Mouse (Mus musculus): ENCODE data around the gene Ghsr. TPM values are rescaled to one million over a fixed set of nuclear protein-coding genes. Genes with fewer than 3 reads are reported as not detected.
"Not testable (repeated sequence)": the region's sequence is repeated elsewhere in the genome, so short reads cannot be mapped to it uniquely, and the experiment has no call there.

Gene Ghsr
- polyA plus RNA-seq, 1 experiment from 2014 or later: 0.45 TPM

- 75% methylated on average over 4 of the region's 4 CpGs for WGBS
- no peaks in the 10 kb centered on the region for H3K4me1 ChIP-seq (ENCODE audit: control insufficient read depth, insufficient read depth, low read length)
These were observed 6.8 kb downstream of the Ghsr start for GRCm38 (mm10) chr3:27377935-27378334.

GRCm38 (mm10) chr3:27384836-27385235 is 13.7 kb downstream of the Ghsr start:
- H3K9me3 ChIP-seq (ENCODE audit: control insufficient read depth, low read length): no peaks in the 10 kb centered on the region
- no peak overlapping the region for H3K9ac ChIP-seq (replicated peaks; ENCODE audit: low read length)
- H3K4me1 ChIP-seq (ENCODE audit: control insufficient read depth, insufficient read depth, low read length): no peaks in the 10 kb centered on the region
- H3K4me2 ChIP-seq (ENCODE audit: low read length): no peak overlapping the region
- WGBS: 80% methylated on average over 3 of the region's 3 CpGs
- H3K36me3 ChIP-seq (ENCODE audit: control insufficient read depth, insufficient read depth, low read length): no peaks in the 10 kb centered on the region
- no peaks in the 10 kb centered on the region for H3K27me3 ChIP-seq (ENCODE audit: control insufficient read depth, insufficient read depth, low read length)
- no peak for DNase-seq
- no peak overlapping the region for H3K27ac ChIP-seq (replicated peaks; ENCODE audit: low read depth, low read length)
- ATAC-seq (ENCODE audit: low FRiP score, low TSS enrichment): no peak
- no peak overlapping the region for H3K4me3 ChIP-seq (replicated peaks; ENCODE audit: low read depth, low read length)

More at GRCm38 (mm10) chr3:27377935-27378334, 6.8 kb downstream of the Ghsr start:
- no peak for ATAC-seq (ENCODE audit: low FRiP score, low TSS enrichment)
- no peak for DNase-seq
- Histone ChIP-seq H3K27me3 (ENCODE audit: control insufficient read depth, insufficient read depth, low read length) (peaks cover 10% of the 10 kb centered on the region; the same call in 1 of the 2 replicates), H3K27ac (replicated peaks; ENCODE audit: low read depth, low read length) (no peak overlapping the region), H3K9ac (replicated peaks; ENCODE audit: low read length) (no peak overlapping the region), H3K36me3 (ENCODE audit: control insufficient read depth, insufficient read depth, low read length) (no peaks in the 10 kb centered on the region), H3K4me3 (replicated peaks; ENCODE audit: low read depth, low read length) (no peak overlapping the region), H3K9me3 (ENCODE audit: control insufficient read depth, low read length) (no peaks in the 10 kb centered on the region), H3K4me2 (ENCODE audit: low read length) (no peak overlapping the region)

- H3K4me2 ChIP-seq (ENCODE audit: low read length): no peak overlapping the region
- DNase-seq (no peak), ATAC-seq (ENCODE audit: low FRiP score, low TSS enrichment) (no peak)
- no peak overlapping the region for H3K9ac ChIP-seq (replicated peaks; ENCODE audit: low read length)
- no peak overlapping the region for H3K4me3 ChIP-seq (replicated peaks; ENCODE audit: low read depth, low read length)
- 46% methylated on average over 1 of the region's 1 CpGs for WGBS
- H3K27me3 ChIP-seq (ENCODE audit: control insufficient read depth, insufficient read depth, low read length): no peaks in the 10 kb centered on the region
- no peaks in the 10 kb centered on the region for H3K9me3 ChIP-seq (ENCODE audit: control insufficient read depth, low read length)
- no peaks in the 10 kb centered on the region for H3K4me1 ChIP-seq (ENCODE audit: control insufficient read depth, insufficient read depth, low read length)
- no peaks in the 10 kb centered on the region for H3K36me3 ChIP-seq (ENCODE audit: control insufficient read depth, insufficient read depth, low read length)
- no peak overlapping the region for H3K27ac ChIP-seq (replicated peaks; ENCODE audit: low read depth, low read length)
These were observed 18.8 kb downstream of the Ghsr start for GRCm38 (mm10) chr3:27389923-27390322.

DNA sequence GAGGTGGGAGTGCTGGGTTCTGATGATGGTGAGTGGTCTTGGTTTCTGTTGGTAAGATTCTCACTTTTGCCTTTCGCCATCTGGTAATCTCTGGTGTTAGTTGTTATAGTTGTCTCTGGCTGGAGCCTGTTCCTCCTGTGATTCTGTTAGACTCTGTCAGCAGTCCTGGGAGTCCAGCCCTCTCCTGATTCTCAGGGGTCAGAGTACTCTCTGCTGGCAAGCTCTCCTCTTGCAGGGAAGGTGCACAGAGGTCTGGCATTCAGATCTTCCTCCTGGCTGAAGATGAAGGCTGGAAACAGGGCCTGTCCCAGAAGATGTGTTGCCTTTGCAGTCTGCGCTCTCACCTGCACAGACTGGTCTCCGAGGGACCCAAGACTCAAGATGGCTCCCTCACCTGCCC is 29.8 kb downstream of the Ghsr start:
- H3K36me3 ChIP-seq (ENCODE audit: control insufficient read depth, insufficient read depth, low read length); H3K4me2 ChIP-seq (ENCODE audit: low read length); H3K9me3 ChIP-seq (ENCODE audit: control insufficient read depth, low read length); H3K27ac ChIP-seq (replicated peaks; ENCODE audit: low read depth, low read length); H3K9ac ChIP-seq (replicated peaks; ENCODE audit: low read length); DNase-seq; H3K4me3 ChIP-seq (replicated peaks; ENCODE audit: low read depth, low read length); ATAC-seq (ENCODE audit: low FRiP score, low TSS enrichment); H3K27me3 ChIP-seq (ENCODE audit: control insufficient read depth, insufficient read depth, low read length); H3K4me1 ChIP-seq (ENCODE audit: control insufficient read depth, insufficient read depth, low read length): not testable (repeated sequence)
- 97% methylated on average over 3 of the region's 3 CpGs for WGBS

DNA sequence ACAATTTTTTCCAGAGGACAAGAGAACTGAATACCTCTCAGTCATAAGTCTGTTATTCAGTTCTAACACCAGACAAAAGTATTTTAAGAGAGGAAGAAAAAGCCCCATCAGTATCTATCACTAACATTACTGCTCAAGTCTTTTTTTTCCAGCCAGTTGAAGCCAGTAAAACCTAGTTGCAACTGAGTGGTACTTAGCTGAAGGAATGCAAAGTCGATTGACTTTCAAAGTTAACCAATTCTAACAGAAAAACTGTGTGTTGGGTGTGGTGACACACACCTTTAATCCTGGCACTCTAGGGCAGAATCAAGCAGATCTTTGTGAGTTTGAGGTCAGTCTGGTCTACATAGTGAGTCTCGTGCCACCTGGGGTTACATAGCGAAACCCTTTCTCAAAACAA is 35.3 kb downstream of the Ghsr start:
- H3K36me3 ChIP-seq (ENCODE audit: control insufficient read depth, insufficient read depth, low read length): no peaks in the 10 kb centered on the region
- no peaks in the 10 kb centered on the region for H3K4me1 ChIP-seq (ENCODE audit: control insufficient read depth, insufficient read depth, low read length)
- no peak overlapping the region for H3K27ac ChIP-seq (replicated peaks; ENCODE audit: low read depth, low read length)
- DNase-seq (no peak), ATAC-seq (ENCODE audit: low FRiP score, low TSS enrichment) (no peak)
- no peaks in the 10 kb centered on the region for H3K27me3 ChIP-seq (ENCODE audit: control insufficient read depth, insufficient read depth, low read length)
- H3K9ac ChIP-seq (replicated peaks; ENCODE audit: low read length): no peak overlapping the region
- no peak overlapping the region for H3K4me2 ChIP-seq (ENCODE audit: low read length)
- no peaks in the 10 kb centered on the region for H3K9me3 ChIP-seq (ENCODE audit: control insufficient read depth, low read length)
- H3K4me3 ChIP-seq (replicated peaks; ENCODE audit: low read depth, low read length): no peak overlapping the region
- WGBS: 92% methylated on average over 3 of the region's 3 CpGs

- DNase-seq: no peak
- Histone ChIP-seq H3K9me3 (ENCODE audit: control insufficient read depth, low read length) (no peaks in the 10 kb centered on the region), H3K4me2 (ENCODE audit: low read length) (no peak overlapping the region), H3K27ac (replicated peaks; ENCODE audit: low read depth, low read length) (no peak overlapping the region), H3K4me3 (replicated peaks; ENCODE audit: low read depth, low read length) (no peak overlapping the region), H3K4me1 (ENCODE audit: control insufficient read depth, insufficient read depth, low read length) (no peaks in the 10 kb centered on the region), H3K9ac (replicated peaks; ENCODE audit: low read length) (no peak overlapping the region), H3K27me3 (ENCODE audit: control insufficient read depth, insufficient read depth, low read length) (no peaks in the 10 kb centered on the region), H3K36me3 (ENCODE audit: control insufficient read depth, insufficient read depth, low read length) (no peaks in the 10 kb centered on the region)
- 64% methylated on average over 2 of the region's 2 CpGs for WGBS
- no peak for ATAC-seq (ENCODE audit: low FRiP score, low TSS enrichment)
These were observed 37.4 kb downstream of the Ghsr start for GRCm38 (mm10) chr3:27408564-27408963.

- DNase-seq (no peak), ATAC-seq (ENCODE audit: low FRiP score, low TSS enrichment) (no peak)
- Histone ChIP-seq H3K4me2 (ENCODE audit: low read length) (no peak overlapping the region), H3K9ac (replicated peaks; ENCODE audit: low read length) (no peak overlapping the region), H3K9me3 (ENCODE audit: control insufficient read depth, low read length) (no peaks in the 10 kb centered on the region), H3K4me1 (ENCODE audit: control insufficient read depth, insufficient read depth, low read length) (no peaks in the 10 kb centered on the region), H3K27me3 (ENCODE audit: control insufficient read depth, insufficient read depth, low read length) (no peaks in the 10 kb centered on the region), H3K27ac (replicated peaks; ENCODE audit: low read depth, low read length) (no peak overlapping the region), H3K36me3 (ENCODE audit: control insufficient read depth, insufficient read depth, low read length) (no peaks in the 10 kb centered on the region), H3K4me3 (replicated peaks; ENCODE audit: low read depth, low read length) (no peak overlapping the region)
- 92% methylated on average over 2 of the region's 2 CpGs for WGBS
These were observed 40.1 kb downstream of the Ghsr start for GRCm38 (mm10) chr3:27411286-27411685.

DNA sequence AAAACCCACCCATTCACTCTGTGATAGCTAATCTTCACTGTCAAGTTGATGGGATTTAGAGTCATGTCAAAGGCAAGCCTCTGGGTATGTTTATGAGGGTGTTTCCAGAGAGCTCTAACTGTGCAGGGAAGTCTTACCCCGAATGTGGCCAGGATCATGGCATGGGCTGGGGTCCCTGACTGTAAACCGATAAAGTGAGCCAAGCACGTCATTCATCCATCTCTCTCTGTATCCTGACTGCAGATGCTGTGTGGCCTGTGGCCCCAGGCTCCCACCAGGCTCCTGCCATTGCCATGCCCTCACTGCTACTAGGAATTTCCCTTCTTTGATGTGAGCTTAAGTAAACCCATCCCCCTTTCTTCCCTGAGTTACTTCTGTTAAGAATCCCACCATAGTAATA is 42.4 kb downstream of the Ghsr start:
- no peak for DNase-seq
- Histone ChIP-seq H3K36me3 (ENCODE audit: control insufficient read depth, insufficient read depth, low read length) (no peaks in the 10 kb centered on the region), H3K9ac (replicated peaks; ENCODE audit: low read length) (no peak overlapping the region), H3K27me3 (ENCODE audit: control insufficient read depth, insufficient read depth, low read length) (no peaks in the 10 kb centered on the region), H3K4me2 (ENCODE audit: low read length) (no peak overlapping the region), H3K9me3 (ENCODE audit: control insufficient read depth, low read length) (no peaks in the 10 kb centered on the region), H3K27ac (replicated peaks; ENCODE audit: low read depth, low read length) (no peak overlapping the region), H3K4me3 (replicated peaks; ENCODE audit: low read depth, low read length) (no peak overlapping the region), H3K4me1 (ENCODE audit: control insufficient read depth, insufficient read depth, low read length) (no peaks in the 10 kb centered on the region)
- no peak for ATAC-seq (ENCODE audit: low FRiP score, low TSS enrichment)
- WGBS: 79% methylated on average over 3 of the region's 3 CpGs

GRCm38 (mm10) chr3:27416786-27417185 is 45.6 kb downstream of the Ghsr start:
- DNase-seq (no peak), ATAC-seq (ENCODE audit: low FRiP score, low TSS enrichment) (no peak)
- no peak overlapping the region for H3K4me3 ChIP-seq (replicated peaks; ENCODE audit: low read depth, low read length)
- no peaks in the 10 kb centered on the region for H3K4me1 ChIP-seq (ENCODE audit: control insufficient read depth, insufficient read depth, low read length)
- H3K27ac ChIP-seq (replicated peaks; ENCODE audit: low read depth, low read length): no peak overlapping the region
- no peak overlapping the region for H3K9ac ChIP-seq (replicated peaks; ENCODE audit: low read length)
- H3K36me3 ChIP-seq (ENCODE audit: control insufficient read depth, insufficient read depth, low read length): no peaks in the 10 kb centered on the region
- 46% methylated on average over 10 of the region's 10 CpGs for WGBS
- H3K4me2 ChIP-seq (ENCODE audit: low read length): no peak overlapping the region
- H3K27me3 ChIP-seq (ENCODE audit: control insufficient read depth, insufficient read depth, low read length): no peaks in the 10 kb centered on the region
- H3K9me3 ChIP-seq (ENCODE audit: control insufficient read depth, low read length): no peaks in the 10 kb centered on the region
